Mouse (Mus musculus) limb, embryonic 13.5 days (tissue): ENCODE data around the gene Ntm. TPM values are rescaled to one million over a fixed set of nuclear protein-coding genes. Genes with fewer than 3 reads are reported as not detected.

ENCODE experiments used
- ATAC-seq: fragments of 200-750 bp; cut with Nextera tagmentation; 2 replicates; pipeline ENCODE4 v1.8.0; 2017; ENCODE audit warnings: low read depth, moderate number of reproducible peaks, moderate TSS enrichment; ENCODE audit not compliant: low FRiP score
- H3K27ac ChIP-seq: fragments of 300-500 bp; sonication (generic); 2 replicates; pipeline ENCODE4 v1.5.1; 2015; ENCODE audit warnings: inconsistent platforms, mild to moderate bottlenecking, moderate library complexity
- H3K27me3 ChIP-seq: fragments of 300-500 bp; sonication (generic); 2 replicates; pipeline ENCODE4 v1.6.1; 2015; ENCODE audit warnings: mild to moderate bottlenecking, inconsistent platforms
- H3K36me3 ChIP-seq: fragments of 300-500 bp; sonication (generic); 2 replicates; pipeline ENCODE4 v1.6.1; 2015; ENCODE audit warnings: inconsistent platforms, mild to moderate bottlenecking, moderate library complexity
- H3K4me1 ChIP-seq: fragments of 300-500 bp; sonication (generic); 2 replicates; pipeline ENCODE4 v1.6.1; 2015; ENCODE audit warnings: inconsistent platforms
- H3K4me2 ChIP-seq: fragments of 300-500 bp; sonication (generic); replicated peaks from 2 replicates; pipeline ENCODE4 v1.6.1; 2015; ENCODE audit warnings: inconsistent platforms, mild to moderate bottlenecking, moderate library complexity
- H3K4me3 ChIP-seq: fragments of 300-500 bp; sonication (generic); 2 replicates; pipeline ENCODE4 v1.5.1; 2015; ENCODE audit warnings: moderate library complexity, mild to moderate bottlenecking, inconsistent platforms
- H3K9ac ChIP-seq: fragments of 300-500 bp; sonication (generic); 2 replicates; pipeline ENCODE4 v1.6.1; 2015; ENCODE audit warnings: mild to moderate bottlenecking, inconsistent platforms
- H3K9me3 ChIP-seq: fragments of 300-500 bp; sonication (generic); 2 replicates; pipeline ENCODE4 v1.6.1; 2016; ENCODE audit warnings: inconsistent platforms
- WGBS: fragments of 180-500 bp; shearing (Covaris S2); methylation state at CpG from one replicate; pipeline ENCODE4 v1.1.7; 2015; 5-methylcytosine and 5-hydroxymethylcytosine counted together
- polyA plus RNA-seq: library from polyadenylated mRNA; unstranded; fragments of >200 nt; fragmentation: Nextera tagmentation; extraction: Ambion mirVana; gene quantifications from 2 replicates; pipeline ENCODE4 v1.2.1, GENCODE M21; 2015

Ntm gene
- polyA plus RNA-seq, 1 experiment from 2014 or later = 40.0 TPM

GRCm38 (mm10) chr9:29671861-29672260 lies 291.1 kb downstream of the Ntm start:
- no peak overlapping the region for H3K27ac ChIP-seq
- no peak for ATAC-seq
- no peaks in the 10 kb centered on the region for H3K9me3 ChIP-seq
- 76% methylated on average over 6 of the region's 6 CpGs for WGBS
- H3K4me2 ChIP-seq = no peak overlapping the region
- H3K36me3 ChIP-seq = no peaks in the 10 kb centered on the region
- no peak overlapping the region for H3K4me3 ChIP-seq
- H3K4me1 ChIP-seq = peaks cover 6% of the 10 kb centered on the region
- H3K27me3 ChIP-seq = peaks cover 4% of the 10 kb centered on the region; the same call in 1 of the 2 replicates
- H3K9ac ChIP-seq = no peak overlapping the region

DNA sequence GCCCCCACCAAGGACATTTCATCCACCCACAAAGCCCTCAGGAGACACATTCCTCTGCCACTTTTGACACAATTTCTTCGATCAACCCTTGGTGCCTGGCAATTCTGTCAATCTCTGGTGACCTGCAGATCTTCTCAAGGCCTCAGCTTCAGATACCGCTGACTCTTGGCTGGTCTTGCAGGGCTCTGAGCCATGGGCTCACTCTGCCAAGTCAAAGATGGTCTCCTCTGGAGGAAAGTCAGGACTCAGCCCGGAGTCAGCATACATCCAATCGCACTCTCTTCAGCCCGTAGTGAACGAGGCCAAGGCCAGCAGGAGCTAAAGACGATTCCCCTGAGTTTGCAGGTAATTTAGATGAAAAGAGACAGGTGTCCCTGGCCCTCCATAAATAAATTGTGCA lies 299.7 kb downstream of the Ntm start:
- Histone ChIP-seq H3K4me3 (no peak overlapping the region), H3K4me2 (no peak overlapping the region), H3K27ac (no peak overlapping the region), H3K9me3 (no peaks in the 10 kb centered on the region), H3K27me3 (0 out of 2 replicates have a peak, but pooled peaks cover 15% of the 10 kb centered on the region), H3K4me1 (peaks cover 3% of the 10 kb centered on the region; the same call in 1 of the 2 replicates), H3K9ac (no peak overlapping the region), H3K36me3 (no peaks in the 10 kb centered on the region)
- no peak for ATAC-seq
- 62% methylated on average over 7 of the region's 7 CpGs for WGBS

DNA sequence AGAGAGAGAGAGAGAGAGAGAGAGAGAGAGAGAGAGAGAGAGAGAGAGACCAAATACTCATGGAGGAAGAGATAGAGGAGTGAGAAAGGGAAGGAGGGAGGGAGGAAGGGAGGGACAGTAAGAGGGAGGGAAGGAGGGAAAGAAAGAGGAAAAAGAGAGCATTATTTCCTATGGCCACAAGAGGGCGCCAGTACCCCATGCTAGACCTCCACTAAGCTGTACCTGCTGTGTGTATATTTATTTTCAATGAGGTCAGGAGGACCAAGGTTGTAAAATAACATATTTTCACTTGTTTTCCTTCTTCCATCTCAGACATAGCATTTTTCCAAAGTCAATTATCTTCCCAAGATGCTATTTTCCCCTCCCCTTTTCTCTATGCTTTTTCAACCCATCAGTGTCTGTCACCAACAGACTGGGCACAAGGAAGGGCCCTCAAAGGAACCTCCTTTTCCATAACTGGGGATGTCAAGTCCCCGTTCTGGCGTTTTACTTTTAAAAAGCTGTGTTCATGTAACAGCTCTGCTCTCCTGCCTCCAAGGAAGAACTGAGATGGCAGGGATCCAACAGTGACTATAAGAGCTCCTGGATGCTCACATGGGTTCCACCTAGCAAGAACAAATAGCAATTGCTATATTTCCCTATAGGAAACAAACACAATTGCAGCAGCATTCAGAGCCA lies 301.3 kb downstream of the Ntm start:
- peak; percentile 66; the same call in 1 of the 2 replicates for ATAC-seq
- WGBS = 16% methylated on average over 3 of the region's 3 CpGs

GRCm38 (mm10) chr9:29660059-29660613 lies 302.8 kb downstream of the Ntm start:
- H3K4me3 ChIP-seq = no peak overlapping the region
- no peak overlapping the region for H3K4me2 ChIP-seq
- WGBS = 41% methylated on average over 3 of the region's 3 CpGs
- H3K36me3 ChIP-seq = no peaks in the 10 kb centered on the region
- H3K4me1 ChIP-seq = peaks cover 4% of the 10 kb centered on the region; the same call in 1 of the 2 replicates
- 0 out of 2 replicates have a peak, but pooled peaks cover 15% of the 10 kb centered on the region for H3K27me3 ChIP-seq
- no peaks in the 10 kb centered on the region for H3K9me3 ChIP-seq
- no peak overlapping the region for H3K27ac ChIP-seq
- no peak overlapping the region for H3K9ac ChIP-seq
- ATAC-seq = no peak

More for the DNA sequence above, 301.3 kb downstream of the Ntm start:
- Histone ChIP-seq H3K36me3 (no peaks in the 10 kb centered on the region), H3K9ac (no peak overlapping the region), H3K27ac (no peak overlapping the region), H3K9me3 (no peaks in the 10 kb centered on the region), H3K4me2 (no peak overlapping the region), H3K4me3 (no peak overlapping the region), H3K27me3 (0 out of 2 replicates have a peak, but pooled peaks cover 15% of the 10 kb centered on the region), H3K4me1 (peaks cover 3% of the 10 kb centered on the region; the same call in 1 of the 2 replicates)

- Histone ChIP-seq H3K4me2 (no peak overlapping the region), H3K9me3 (no peaks in the 10 kb centered on the region), H3K4me3 (no peak overlapping the region), H3K27me3 (peaks cover 30% of the 10 kb centered on the region), H3K36me3 (no peaks in the 10 kb centered on the region), H3K9ac (no peak overlapping the region), H3K27ac (no peak overlapping the region), H3K4me1 (0 out of 2 replicates have a peak, but pooled peaks cover 2% of the 10 kb centered on the region)
- 71% methylated on average over 7 of the region's 7 CpGs for WGBS
- ATAC-seq = no peak
Measured at GRCm38 (mm10) chr9:29657761-29658465, 305.0 kb downstream of the Ntm start.

- Histone ChIP-seq H3K9me3 (no peaks in the 10 kb centered on the region), H3K4me3 (no peak overlapping the region), H3K4me2 (no peak overlapping the region), H3K27me3 (peaks cover 39% of the 10 kb centered on the region), H3K4me1 (0 out of 2 replicates have a peak, but pooled peaks cover 2% of the 10 kb centered on the region), H3K9ac (no peak overlapping the region), H3K36me3 (no peaks in the 10 kb centered on the region), H3K27ac (no peak overlapping the region)
- no peak for ATAC-seq
- WGBS = 15% methylated on average over 6 of the region's 6 CpGs
Measured at GRCm38 (mm10) chr9:29654885-29655284, 308.1 kb downstream of the Ntm start.

GRCm38 (mm10) chr9:29653678-29654235 lies 309.2 kb downstream of the Ntm start:
- 43% methylated on average over 14 of the region's 14 CpGs for WGBS
- Histone ChIP-seq H3K27ac (no peak overlapping the region), H3K9ac (no peak overlapping the region), H3K36me3 (no peaks in the 10 kb centered on the region), H3K4me1 (0 out of 2 replicates have a peak, but pooled peaks cover 2% of the 10 kb centered on the region), H3K4me2 (no peak overlapping the region), H3K4me3 (no peak overlapping the region), H3K9me3 (no peaks in the 10 kb centered on the region), H3K27me3 (peaks cover 45% of the 10 kb centered on the region)
- ATAC-seq = no peak

- Histone ChIP-seq H3K27me3 (peaks cover 47% of the 10 kb centered on the region), H3K4me1 (0 out of 2 replicates have a peak, but pooled peaks cover 2% of the 10 kb centered on the region), H3K4me3 (no peak overlapping the region), H3K27ac (no peak overlapping the region), H3K4me2 (no peak overlapping the region), H3K36me3 (no peaks in the 10 kb centered on the region), H3K9me3 (no peaks in the 10 kb centered on the region), H3K9ac (no peak overlapping the region)
- WGBS = 55% methylated on average over 7 of the region's 7 CpGs
- ATAC-seq = no peak
Measured at GRCm38 (mm10) chr9:29652854-29653253, 310.1 kb downstream of the Ntm start.

GRCm38 (mm10) chr9:29651856-29652255 lies 311.1 kb downstream of the Ntm start:
- H3K27ac ChIP-seq = no peak overlapping the region
- no peaks in the 10 kb centered on the region for H3K36me3 ChIP-seq
- WGBS = 23% methylated on average over 5 of the region's 5 CpGs

DNA sequence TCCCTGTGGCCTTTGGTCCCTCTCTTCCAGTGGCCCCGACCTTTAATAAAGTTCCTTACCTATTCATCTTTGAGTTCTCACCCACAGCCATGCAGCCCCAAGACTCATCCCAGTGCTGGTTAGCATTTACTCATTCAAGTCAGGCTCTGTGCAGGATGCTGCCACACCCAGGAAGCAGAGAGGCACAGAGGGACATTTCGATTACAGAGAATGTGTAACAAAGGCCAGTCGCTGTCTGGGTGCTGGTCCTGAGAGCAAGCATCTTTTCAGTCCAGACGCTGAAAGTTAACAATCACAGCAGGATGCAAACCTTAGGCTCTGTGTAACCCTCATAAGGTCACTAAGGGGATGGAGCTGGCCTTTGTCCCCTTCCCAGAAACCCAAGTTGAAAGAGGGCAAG lies 311.7 kb downstream of the Ntm start:
- no peak overlapping the region for H3K27ac ChIP-seq
- ATAC-seq = no peak
- no peak overlapping the region for H3K9ac ChIP-seq
- H3K4me2 ChIP-seq = no peak overlapping the region
- 0 out of 2 replicates have a peak, but pooled peaks cover 2% of the 10 kb centered on the region for H3K4me1 ChIP-seq
- no peaks in the 10 kb centered on the region for H3K36me3 ChIP-seq
- H3K9me3 ChIP-seq = peaks cover 3% of the 10 kb centered on the region; the same call in 1 of the 2 replicates
- no peak overlapping the region for H3K4me3 ChIP-seq
- H3K27me3 ChIP-seq = peaks cover 57% of the 10 kb centered on the region
- whole genome bisulfite sequencing = 41% methylated on average over 4 of the region's 4 CpGs

More at GRCm38 (mm10) chr9:29651856-29652255, 311.1 kb downstream of the Ntm start:
- peaks cover 3% of the 10 kb centered on the region; the same call in 1 of the 2 replicates for H3K9me3 ChIP-seq
- H3K4me2 ChIP-seq = no peak overlapping the region
- H3K27me3 ChIP-seq = peaks cover 52% of the 10 kb centered on the region
- no peak overlapping the region for H3K4me3 ChIP-seq
- ATAC-seq = no peak
- H3K4me1 ChIP-seq = 0 out of 2 replicates have a peak, but pooled peaks cover 2% of the 10 kb centered on the region
- no peak overlapping the region for H3K9ac ChIP-seq

- Histone ChIP-seq H3K27ac (no peak overlapping the region), H3K9me3 (peaks cover 3% of the 10 kb centered on the region; the same call in 1 of the 2 replicates), H3K9ac (no peak overlapping the region), H3K4me2 (no peak overlapping the region), H3K4me3 (no peak overlapping the region), H3K4me1 (0 out of 2 replicates have a peak, but pooled peaks cover 2% of the 10 kb centered on the region), H3K27me3 (peaks cover 63% of the 10 kb centered on the region), H3K36me3 (no peaks in the 10 kb centered on the region)
- ATAC-seq = peak; percentile 50; the same call in 1 of the 2 replicates
- WGBS = 12% methylated on average over 4 of the region's 4 CpGs
Measured at GRCm38 (mm10) chr9:29650679-29651078, 312.3 kb downstream of the Ntm start.
